Mouse (Mus musculus) heart, embryonic 13.5 days (tissue): ENCODE data around the gene Tmem144. TPM values are rescaled to one million over a fixed set of nuclear protein-coding genes. Genes with fewer than 3 reads are reported as not detected.
A peak's percentile ranks its signal among the peaks of the same experiment; 100 is the strongest.

Experiments used
- ATAC-seq: fragments of 200-750 bp; cut with Nextera tagmentation; 2 replicates; pipeline ENCODE4 v1.8.0; 2017; ENCODE audit warnings: moderate TSS enrichment; ENCODE audit not compliant: insufficient number of reproducible peaks, low FRiP score, low TSS enrichment; ENCODE audit errors: extremely low read depth
- H3K27ac ChIP-seq: fragments of 300-500 bp; sonication (generic); replicated peaks from 2 replicates; pipeline ENCODE4 v1.5.1; 2015; ENCODE audit warnings: moderate library complexity, mild to moderate bottlenecking, inconsistent platforms
- H3K27me3 ChIP-seq: fragments of 300-500 bp; sonication (generic); replicated peaks from 2 replicates; pipeline ENCODE4 v1.6.1; 2015; ENCODE audit warnings: mild to moderate bottlenecking, inconsistent platforms
- H3K36me3 ChIP-seq: fragments of 300-500 bp; sonication (generic); 2 replicates; pipeline ENCODE4 v1.6.1; 2015; ENCODE audit warnings: mild to moderate bottlenecking, inconsistent platforms
- H3K4me1 ChIP-seq: fragments of 300-500 bp; sonication (generic); 2 replicates; pipeline ENCODE4 v1.6.1; 2015; ENCODE audit warnings: inconsistent platforms
- H3K4me2 ChIP-seq: fragments of 300-500 bp; sonication (generic); 2 replicates; pipeline ENCODE4 v1.6.1; 2015; ENCODE audit warnings: inconsistent platforms, mild to moderate bottlenecking, moderate library complexity
- H3K4me3 ChIP-seq: fragments of 300-500 bp; sonication (generic); 2 replicates; pipeline ENCODE4 v1.5.1; 2015; ENCODE audit warnings: moderate library complexity, mild to moderate bottlenecking, inconsistent platforms
- H3K9ac ChIP-seq: fragments of 300-500 bp; sonication (generic); 2 replicates; pipeline ENCODE4 v1.6.1; 2015; ENCODE audit warnings: inconsistent platforms, mild to moderate bottlenecking, moderate library complexity
- H3K9me3 ChIP-seq: fragments of 300-500 bp; sonication (generic); 2 replicates; pipeline ENCODE4 v1.6.1; 2016; ENCODE audit warnings: inconsistent platforms
- WGBS: fragments of 180-500 bp; shearing (Covaris S2); methylation state at CpG from one replicate; pipeline ENCODE4 v1.1.7; 2015; ENCODE audit warnings: mixed read lengths; 5-methylcytosine and 5-hydroxymethylcytosine counted together
- polyA plus RNA-seq: library from polyadenylated mRNA; unstranded; fragments of >200 nt; fragmentation: Nextera tagmentation; extraction: Ambion mirVana; gene quantifications from 2 replicates; pipeline ENCODE4 v1.2.1, GENCODE M21; 2015

The Tmem144 gene
- polyA plus RNA-seq, 1 experiment from 2014 or later, result 12.1 TPM

DNA sequence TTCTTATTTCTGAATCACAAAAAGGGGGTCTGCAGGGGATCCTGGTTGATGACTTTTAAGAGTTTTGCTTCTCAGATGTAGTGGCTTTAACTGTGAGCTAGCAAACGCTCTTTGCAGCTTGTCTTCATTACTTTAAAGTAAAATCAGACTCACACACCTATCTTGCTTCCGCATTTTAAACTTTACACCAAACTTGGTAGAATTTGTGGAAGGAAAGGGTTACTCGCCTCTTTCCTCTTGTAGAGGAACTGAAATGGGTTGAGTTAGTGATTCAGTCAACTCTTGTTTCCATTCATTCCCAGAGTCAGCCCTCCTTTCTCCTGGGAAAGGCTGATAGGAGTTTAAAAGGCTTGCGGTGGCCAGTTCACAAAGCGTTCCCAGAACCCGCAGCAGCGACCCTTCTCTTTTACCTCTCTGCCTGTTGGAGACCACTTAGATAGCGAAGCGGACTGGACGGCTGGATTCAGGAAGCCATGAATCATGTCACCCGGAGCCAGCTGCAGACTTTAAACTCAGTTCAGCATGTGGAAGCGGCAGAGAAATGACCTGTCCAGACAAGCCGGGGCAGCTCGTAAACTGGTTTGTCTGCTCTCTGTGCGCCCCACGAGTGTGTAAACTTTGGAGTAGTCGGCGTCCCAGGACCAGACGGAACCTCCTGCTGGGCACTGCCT is 33.2 kb upstream of the Tmem144 start:
- ATAC-seq, result no peak

GRCm38 (mm10) chr3:79884761-79885189 is 32.2 kb upstream of the Tmem144 start:
- ATAC-seq, result no peak
- Histone ChIP-seq H3K9ac (peak overlapping the region; percentile 88), H3K36me3 (no peaks in the 10 kb centered on the region), H3K9me3 (no peaks in the 10 kb centered on the region), H3K4me1 (peaks cover 43% of the 10 kb centered on the region), H3K4me2 (peak overlapping the region; percentile 80), H3K27me3 (no peaks in the 10 kb centered on the region), H3K4me3 (peak overlapping the region; percentile 61), H3K27ac (peak overlapping the region; percentile 95)
- WGBS, result 10% methylated on average over 9 of the region's 9 CpGs

More for the DNA sequence above, 33.2 kb upstream of the Tmem144 start:
- 19% methylated on average over 19 of the region's 19 CpGs for WGBS
- Histone ChIP-seq H3K36me3 (no peaks in the 10 kb centered on the region), H3K4me2 (peak overlapping the region; percentile 80), H3K9me3 (no peaks in the 10 kb centered on the region), H3K27ac (peak overlapping the region; percentile 94), H3K4me3 (peak overlapping the region; percentile 61), H3K9ac (peak overlapping the region; percentile 88), H3K4me1 (peaks cover 43% of the 10 kb centered on the region), H3K27me3 (no peaks in the 10 kb centered on the region)

GRCm38 (mm10) chr3:79884305-79884704 is 31.7 kb upstream of the Tmem144 start, which contains the start of gene Fam198b:
Fam198b (plus strand) TSS chr3:79884533.
- Histone ChIP-seq H3K4me2 (peak within 1 kb of the TSS; percentile 80), H3K27me3 (no peaks in the 10 kb centered on the region), H3K9me3 (no peaks in the 10 kb centered on the region), H3K27ac (peak within 1 kb of the TSS; percentile 95), H3K4me1 (peaks cover 44% of the 10 kb centered on the region), H3K36me3 (no peaks in the 10 kb centered on the region), H3K4me3 (peak within 1 kb of the TSS; percentile 61), H3K9ac (peak within 1 kb of the TSS; percentile 88)
- WGBS, result 22% methylated on average over 5 of the region's 5 CpGs
- ATAC-seq, result peak; percentile 31; the same call in 1 of the 2 replicates

GRCm38 (mm10) chr3:79883092-79883491 is 30.5 kb upstream of the Tmem144 start:
- Histone ChIP-seq H3K4me2 (no peak overlapping the region), H3K27ac (peak overlapping the region; percentile 95; the same call in 1 of the 2 replicates), H3K36me3 (no peaks in the 10 kb centered on the region), H3K27me3 (no peaks in the 10 kb centered on the region), H3K4me3 (no peak overlapping the region), H3K9me3 (no peaks in the 10 kb centered on the region), H3K4me1 (peaks cover 40% of the 10 kb centered on the region), H3K9ac (no peak overlapping the region)
- no peak for ATAC-seq
- 22% methylated on average over 7 of the region's 7 CpGs for WGBS

DNA sequence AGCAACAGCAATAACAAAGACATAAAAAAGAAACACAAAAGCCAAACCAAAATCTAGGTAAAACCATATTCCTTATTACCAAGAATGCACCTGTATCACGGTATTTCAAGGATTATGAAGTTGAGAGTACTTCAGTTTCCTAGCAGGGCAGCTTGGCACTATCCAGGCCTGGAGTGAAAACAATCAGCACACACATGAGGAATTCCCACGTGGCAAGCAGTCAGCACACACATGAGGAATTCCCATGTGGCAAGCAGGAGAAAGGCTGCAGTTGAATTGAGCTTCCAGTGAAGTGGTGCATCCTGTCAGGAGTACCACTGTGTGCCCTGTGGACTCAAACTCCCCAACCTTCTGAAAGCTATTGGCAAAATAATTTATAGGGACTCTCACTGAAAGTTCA is 29.1 kb upstream of the Tmem144 start:
- H3K27me3 ChIP-seq, result no peaks in the 10 kb centered on the region
- 51% methylated on average over 2 of the region's 2 CpGs for WGBS

DNA sequence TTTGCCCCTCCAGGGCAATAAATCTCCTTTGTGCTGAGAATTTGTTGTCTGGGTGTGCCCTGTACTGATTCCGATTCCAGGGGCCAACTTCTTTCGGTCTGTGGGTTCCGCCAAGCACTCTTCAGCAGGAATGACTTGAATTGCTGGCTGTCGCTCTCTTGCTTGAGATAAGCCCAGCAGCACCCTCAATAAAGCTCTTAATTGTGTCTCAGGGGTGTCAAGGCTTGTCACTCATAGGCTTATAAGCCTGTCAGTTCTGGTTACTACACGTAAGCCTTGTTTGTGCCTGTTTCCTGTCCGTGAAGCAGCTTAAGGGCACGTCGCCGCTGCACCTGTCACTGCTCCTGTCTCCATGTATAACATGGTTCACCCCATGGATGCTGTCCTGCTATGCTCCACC is 26.7 kb upstream of the Tmem144 start:
- Histone ChIP-seq H3K9me3 (no peaks in the 10 kb centered on the region), H3K4me3 (peak overlapping the region; percentile 22; the same call in 1 of the 2 replicates), H3K4me2 (peak overlapping the region; percentile 58), H3K27me3 (no peaks in the 10 kb centered on the region), H3K36me3 (no peaks in the 10 kb centered on the region), H3K4me1 (peaks cover 22% of the 10 kb centered on the region), H3K27ac (no peak overlapping the region; the same call in 1 of the 2 replicates), H3K9ac (peak overlapping the region; percentile 64)
- WGBS, result 42% methylated on average over 9 of the region's 9 CpGs
- no peak for ATAC-seq

More for the DNA sequence above, 29.1 kb upstream of the Tmem144 start:
- H3K4me3 ChIP-seq, result no peak overlapping the region
- H3K4me1 ChIP-seq, result peaks cover 31% of the 10 kb centered on the region
- no peak overlapping the region for H3K4me2 ChIP-seq
- H3K27ac ChIP-seq, result no peak overlapping the region
- H3K9ac ChIP-seq, result no peak overlapping the region
- H3K9me3 ChIP-seq, result no peaks in the 10 kb centered on the region
- no peaks in the 10 kb centered on the region for H3K36me3 ChIP-seq
- no peak for ATAC-seq

GRCm38 (mm10) chr3:79878350-79878749 is 25.8 kb upstream of the Tmem144 start:
- Histone ChIP-seq H3K4me1 (peaks cover 16% of the 10 kb centered on the region), H3K4me2 (no peak overlapping the region), H3K27ac (no peak overlapping the region), H3K36me3 (no peaks in the 10 kb centered on the region), H3K27me3 (no peaks in the 10 kb centered on the region), H3K9me3 (no peaks in the 10 kb centered on the region), H3K4me3 (no peak overlapping the region), H3K9ac (no peak overlapping the region)
- ATAC-seq, result no peak
- WGBS, result 70% methylated on average over 3 of the region's 3 CpGs

GRCm38 (mm10) chr3:79875471-79875870 is 22.9 kb upstream of the Tmem144 start:
- Histone ChIP-seq H3K9ac (no peak overlapping the region), H3K27ac (no peak overlapping the region), H3K9me3 (no peaks in the 10 kb centered on the region), H3K4me2 (no peak overlapping the region), H3K36me3 (no peaks in the 10 kb centered on the region), H3K4me3 (no peak overlapping the region), H3K4me1 (peaks cover 11% of the 10 kb centered on the region), H3K27me3 (no peaks in the 10 kb centered on the region)
- 84% methylated on average over 5 of the region's 5 CpGs for WGBS
- ATAC-seq, result no peak

DNA sequence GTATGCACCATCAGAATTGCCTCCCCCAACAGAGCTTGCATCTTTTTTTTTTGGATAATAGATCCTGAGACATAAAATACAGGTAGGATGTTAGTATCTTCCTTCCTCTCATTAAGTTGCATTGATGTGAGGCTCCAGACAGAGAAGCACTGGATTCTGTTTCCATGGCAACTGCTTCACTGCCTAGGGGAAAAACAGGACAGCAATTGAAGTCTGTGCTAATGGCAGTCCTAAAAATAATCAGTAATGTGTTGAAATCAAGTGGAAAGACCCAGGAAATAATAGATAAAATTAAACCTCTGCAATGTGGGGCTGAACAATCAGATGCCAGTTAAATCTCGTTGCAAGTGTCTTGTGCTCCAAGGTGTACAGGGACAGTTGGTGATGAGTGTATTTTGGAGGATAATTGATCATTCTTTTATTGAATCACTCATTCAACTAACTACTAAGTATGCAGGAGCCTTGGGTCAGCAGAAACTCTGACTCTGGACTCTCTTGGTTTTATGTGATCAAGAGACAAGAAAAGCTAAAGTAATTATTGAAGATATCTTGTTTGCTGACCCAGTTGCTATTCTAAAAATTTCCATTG is 14.6 kb upstream of the Tmem144 start:
- WGBS, result 49% methylated on average over 1 of the region's 1 CpGs
- no peak for ATAC-seq
- Histone ChIP-seq H3K27ac (no peak overlapping the region), H3K9me3 (no peaks in the 10 kb centered on the region), H3K9ac (no peak overlapping the region), H3K36me3 (no peaks in the 10 kb centered on the region), H3K27me3 (no peaks in the 10 kb centered on the region), H3K4me3 (no peak overlapping the region), H3K4me2 (no peak overlapping the region), H3K4me1 (no peaks in the 10 kb centered on the region)

- H3K9ac ChIP-seq, result no peak overlapping the region
- no peak overlapping the region for H3K27ac ChIP-seq
- no peaks in the 10 kb centered on the region for H3K4me1 ChIP-seq
- no peaks in the 10 kb centered on the region for H3K9me3 ChIP-seq
- no peak overlapping the region for H3K4me2 ChIP-seq
- no peaks in the 10 kb centered on the region for H3K36me3 ChIP-seq
- H3K27me3 ChIP-seq, result no peaks in the 10 kb centered on the region
- no peak overlapping the region for H3K4me3 ChIP-seq
- ATAC-seq, result no peak
- 82% methylated on average over 9 of the region's 9 CpGs for WGBS
Measured at GRCm38 (mm10) chr3:79866526-79866925, 14.0 kb upstream of the Tmem144 start.

GRCm38 (mm10) chr3:79866089-79866488 is 13.5 kb upstream of the Tmem144 start:
- Histone ChIP-seq H3K4me3 (no peak overlapping the region), H3K4me2 (no peak overlapping the region), H3K27me3 (no peaks in the 10 kb centered on the region), H3K9ac (no peak overlapping the region), H3K9me3 (no peaks in the 10 kb centered on the region), H3K36me3 (no peaks in the 10 kb centered on the region), H3K27ac (no peak overlapping the region), H3K4me1 (no peaks in the 10 kb centered on the region)
- 75% methylated on average over 3 of the region's 3 CpGs for WGBS
- no peak for ATAC-seq

DNA sequence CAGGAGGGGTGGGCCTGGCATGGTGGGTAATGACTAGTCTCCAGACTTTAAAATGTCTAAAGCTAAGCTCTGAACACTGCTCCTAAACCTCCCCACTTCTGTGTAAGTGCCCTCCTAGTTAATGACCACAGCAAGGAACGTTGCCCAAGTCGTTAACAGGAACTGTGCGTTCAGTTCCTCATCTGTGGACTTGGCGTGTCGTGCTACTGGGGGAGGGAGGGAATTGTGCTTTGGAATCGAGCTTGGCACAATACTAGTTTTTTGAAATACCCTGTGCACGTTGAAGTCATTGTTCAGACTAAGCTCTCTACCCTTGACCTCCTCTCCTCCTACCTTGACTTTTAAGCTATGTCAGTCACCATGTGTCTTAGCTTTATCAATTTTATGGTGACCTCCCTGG is 12.3 kb upstream of the Tmem144 start:
- no peak overlapping the region for H3K4me2 ChIP-seq
- WGBS, result 77% methylated on average over 7 of the region's 7 CpGs
- ATAC-seq, result no peak
- H3K27ac ChIP-seq, result no peak overlapping the region
- H3K9ac ChIP-seq, result no peak overlapping the region
- no peak overlapping the region for H3K4me3 ChIP-seq
- no peaks in the 10 kb centered on the region for H3K9me3 ChIP-seq
- H3K4me1 ChIP-seq, result no peaks in the 10 kb centered on the region
- no peaks in the 10 kb centered on the region for H3K27me3 ChIP-seq
- no peaks in the 10 kb centered on the region for H3K36me3 ChIP-seq
